Mouse (Mus musculus) lung, embryonic 16.5 days (tissue): ENCODE measurements at regions not wholly inside any gene's neighbourhood (a gene's known extent, or its start where the extent isn't known, plus 50 kb on each side); places are given as distances from the start of the nearest gene placed in this dataset.

Source experiments
- ATAC-seq: fragments of 200-750 bp; cut with Nextera tagmentation; 2 replicates; pipeline ENCODE4 v1.8.0; 2017; ENCODE audit warnings: low read depth, mild to moderate bottlenecking, moderate library complexity
- H3K27ac ChIP-seq: fragments of 300-500 bp; sonication (generic); 2 replicates; pipeline ENCODE4 v1.5.1; 2014; ENCODE audit warnings: mild to moderate bottlenecking, control low read depth, low read length
- H3K27me3 ChIP-seq: fragments of 300-500 bp; sonication (generic); 2 replicates; pipeline ENCODE4 v1.6.1; 2014; ENCODE audit warnings: low read depth, low read length, mixed read lengths; ENCODE audit not compliant: control insufficient read depth, insufficient read depth
- H3K36me3 ChIP-seq: fragments of 300-500 bp; sonication (generic); 2 replicates; pipeline ENCODE4 v1.6.1; 2014; ENCODE audit warnings: low read length; ENCODE audit not compliant: control insufficient read depth, insufficient read depth
- H3K4me1 ChIP-seq: fragments of 300-500 bp; sonication (generic); replicated peaks from 2 replicates; pipeline ENCODE4 v1.6.1; 2014; ENCODE audit warnings: low read length, mixed read lengths; ENCODE audit not compliant: control insufficient read depth, insufficient read depth
- H3K4me2 ChIP-seq: fragments of 300-500 bp; sonication (generic); 2 replicates; pipeline ENCODE4 v1.6.1; 2014; ENCODE audit warnings: low read depth, low read length, control low read depth
- H3K4me3 ChIP-seq: fragments of 300-500 bp; sonication (generic); 2 replicates; pipeline ENCODE4 v1.5.1; 2014; ENCODE audit warnings: mild to moderate bottlenecking, low read length, control low read depth
- H3K9ac ChIP-seq: fragments of 300-500 bp; sonication (generic); 2 replicates; pipeline ENCODE4 v1.6.1; 2014; ENCODE audit warnings: low read length, control low read depth
- H3K9me3 ChIP-seq: fragments of 300-500 bp; sonication (generic); 2 replicates; pipeline ENCODE4 v1.6.1; 2016; ENCODE audit warnings: low read length; ENCODE audit not compliant: control insufficient read depth
- WGBS: fragments of 180-500 bp; shearing (Covaris S2); extraction: QIAGEN DNeasy Blood & Tissue Kit; methylation state at CpG from one replicate; pipeline ENCODE4 v1.1.7; 2014; 5-methylcytosine and 5-hydroxymethylcytosine counted together

DNA sequence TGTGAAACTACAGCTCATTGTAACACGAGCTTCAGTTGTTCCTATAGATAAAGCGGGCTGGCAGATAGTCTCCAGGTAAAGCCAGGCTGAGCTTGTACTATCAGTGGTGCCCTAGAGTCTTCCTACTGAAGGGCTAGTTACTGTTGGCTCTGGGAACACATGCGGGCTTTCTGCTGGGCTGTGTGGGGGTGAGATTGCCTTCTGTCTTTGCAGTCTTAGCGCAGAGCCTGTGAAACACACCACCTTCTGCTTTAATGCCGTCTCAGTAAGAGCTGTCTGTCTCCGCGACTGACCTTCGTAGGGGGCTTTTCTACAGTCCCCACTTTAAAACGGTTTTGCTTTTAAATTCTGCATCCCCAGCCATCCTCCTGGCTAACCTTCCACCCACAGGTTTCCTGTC, 76.7 kb downstream of the Trim29 start:
- no peak overlapping the region for H3K27ac ChIP-seq
- H3K4me3 ChIP-seq = no peak overlapping the region
- no peak overlapping the region for H3K4me2 ChIP-seq
- H3K9ac ChIP-seq = no peak overlapping the region
- no peak for ATAC-seq
- no peaks in the 10 kb centered on the region for H3K27me3 ChIP-seq
- H3K4me1 ChIP-seq = no peaks in the 10 kb centered on the region
- H3K36me3 ChIP-seq = no peaks in the 10 kb centered on the region
- 56% methylated on average over 9 of the region's 9 CpGs for WGBS
- no peaks in the 10 kb centered on the region for H3K9me3 ChIP-seq

- H3K27ac ChIP-seq = no peak overlapping the region
- no peak for ATAC-seq
- H3K4me1 ChIP-seq = no peaks in the 10 kb centered on the region
Observed at GRCm38 (mm10) chr9:43389491-43390083, 78.9 kb downstream of the Trim29 start.

DNA sequence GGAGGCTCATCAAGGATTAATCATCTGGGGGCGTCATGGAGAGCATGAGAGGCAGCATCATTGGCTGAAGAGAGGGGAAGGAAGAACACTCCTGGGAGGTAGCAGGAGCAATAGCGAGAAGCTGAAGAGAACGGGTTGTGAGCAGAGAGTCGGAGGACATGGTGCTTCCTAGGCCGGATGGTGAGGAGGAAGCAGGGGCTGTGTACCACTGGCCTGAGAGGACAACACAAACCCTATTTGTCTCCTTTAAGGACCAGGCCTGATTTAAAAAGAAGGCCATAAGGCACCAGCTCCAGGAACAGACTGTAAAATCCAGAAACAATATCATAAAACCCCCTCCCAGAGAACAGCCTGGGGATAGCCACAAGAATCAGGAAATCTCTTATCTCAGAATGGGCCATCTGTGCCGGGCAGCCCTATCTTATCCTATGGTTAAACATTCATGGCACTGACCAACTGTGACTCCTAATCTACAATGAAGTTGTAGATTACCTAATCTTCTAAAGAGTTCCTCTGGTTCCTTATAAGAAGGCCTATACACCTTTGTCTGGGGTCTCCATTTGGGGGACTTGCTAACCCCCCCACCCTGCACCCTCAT, 81.9 kb downstream of the Trim29 start:
- Histone ChIP-seq H3K36me3 (no peaks in the 10 kb centered on the region), H3K27me3 (no peaks in the 10 kb centered on the region), H3K27ac (no peak overlapping the region), H3K4me3 (no peak overlapping the region), H3K9ac (no peak overlapping the region), H3K4me2 (no peak overlapping the region), H3K9me3 (peaks cover 3% of the 10 kb centered on the region), H3K4me1 (no peaks in the 10 kb centered on the region)
- no peak for ATAC-seq
- WGBS = 49% methylated on average over 6 of the region's 6 CpGs

More at GRCm38 (mm10) chr9:43389491-43390083, 78.9 kb downstream of the Trim29 start:
- Histone ChIP-seq H3K4me2 (no peak overlapping the region), H3K27me3 (no peaks in the 10 kb centered on the region), H3K4me3 (no peak overlapping the region), H3K36me3 (no peaks in the 10 kb centered on the region), H3K9me3 (peaks cover 3% of the 10 kb centered on the region), H3K9ac (no peak overlapping the region)
- WGBS = 52% methylated on average over 9 of the region's 9 CpGs

GRCm38 (mm10) chr9:43394204-43394603, 83.6 kb downstream of the Trim29 start:
- Histone ChIP-seq H3K9me3 (peaks cover 3% of the 10 kb centered on the region), H3K27me3 (no peaks in the 10 kb centered on the region), H3K36me3 (no peaks in the 10 kb centered on the region), H3K4me3 (no peak overlapping the region), H3K4me2 (no peak overlapping the region), H3K27ac (no peak overlapping the region), H3K9ac (no peak overlapping the region), H3K4me1 (no peaks in the 10 kb centered on the region)
- ATAC-seq = no peak
- WGBS = 39% methylated on average over 5 of the region's 5 CpGs

GRCm38 (mm10) chr9:43395209-43395608, 84.6 kb downstream of the Trim29 start:
- 27% methylated on average over 5 of the region's 5 CpGs for WGBS
- no peak for ATAC-seq
- no peak overlapping the region for H3K4me3 ChIP-seq

GRCm38 (mm10) chr9:43396566-43396965, 85.9 kb downstream of the Trim29 start:
- peaks cover 3% of the 10 kb centered on the region for H3K9me3 ChIP-seq
- H3K9ac ChIP-seq = no peak overlapping the region
- H3K27me3 ChIP-seq = no peaks in the 10 kb centered on the region
- no peak for ATAC-seq
- H3K36me3 ChIP-seq = no peaks in the 10 kb centered on the region
- no peaks in the 10 kb centered on the region for H3K4me1 ChIP-seq
- no peak overlapping the region for H3K4me3 ChIP-seq
- no peak overlapping the region for H3K27ac ChIP-seq
- H3K4me2 ChIP-seq = no peak overlapping the region

More at GRCm38 (mm10) chr9:43395209-43395608, 84.6 kb downstream of the Trim29 start:
- H3K27me3 ChIP-seq = no peaks in the 10 kb centered on the region
- H3K4me2 ChIP-seq = no peak overlapping the region
- H3K9ac ChIP-seq = no peak overlapping the region
- no peaks in the 10 kb centered on the region for H3K36me3 ChIP-seq
- H3K27ac ChIP-seq = no peak overlapping the region
- H3K4me1 ChIP-seq = no peaks in the 10 kb centered on the region
- peaks cover 3% of the 10 kb centered on the region for H3K9me3 ChIP-seq

DNA sequence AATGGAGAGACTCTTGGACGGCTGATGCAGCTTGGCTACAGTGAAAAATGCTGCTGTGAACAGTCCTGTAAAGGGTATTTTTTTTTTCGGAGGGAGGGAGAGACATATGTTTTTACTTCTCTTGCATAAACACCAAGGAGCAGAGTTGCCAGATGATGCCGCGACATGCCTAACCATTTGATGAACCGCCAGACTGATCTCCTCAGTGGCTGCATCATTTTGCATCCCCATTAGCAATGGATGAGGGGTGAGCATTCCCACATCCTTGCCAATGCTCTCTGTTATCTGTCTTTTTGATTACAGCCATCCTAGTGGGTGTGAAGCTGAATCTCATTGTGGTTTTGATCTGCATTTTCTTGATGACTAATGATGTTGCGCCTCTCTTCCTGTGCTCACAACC, 97.8 kb downstream of the Trim29 start:
- Histone ChIP-seq H3K27ac (no peak overlapping the region), H3K36me3 (no peaks in the 10 kb centered on the region), H3K27me3 (no peaks in the 10 kb centered on the region), H3K9me3 (no peaks in the 10 kb centered on the region), H3K4me2 (no peak overlapping the region), H3K4me1 (no peaks in the 10 kb centered on the region), H3K9ac (no peak overlapping the region), H3K4me3 (no peak overlapping the region)
- ATAC-seq = no peak
- WGBS = 46% methylated on average over 6 of the region's 6 CpGs

DNA sequence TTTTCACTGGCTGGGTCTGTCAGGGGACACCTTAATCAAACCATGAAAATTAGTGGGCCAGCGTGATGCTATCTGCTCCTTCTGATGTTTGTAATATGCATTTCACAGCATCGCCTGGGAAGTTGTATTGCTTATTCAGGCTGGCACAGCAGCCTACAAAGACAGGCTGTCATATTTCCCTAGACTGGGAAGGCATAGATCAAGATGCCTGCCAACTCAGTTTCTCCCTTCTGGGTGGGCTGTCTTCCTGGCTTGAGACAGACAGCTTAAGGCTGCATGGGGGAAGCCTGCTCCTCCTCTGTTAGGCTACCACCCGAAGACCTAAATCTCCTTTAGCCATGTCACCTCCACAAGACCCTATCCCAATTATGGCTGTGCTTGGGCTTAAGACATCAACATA, 101.8 kb downstream of the Trim29 start:
- no peaks in the 10 kb centered on the region for H3K4me1 ChIP-seq
- no peak overlapping the region for H3K4me3 ChIP-seq
- H3K36me3 ChIP-seq = no peaks in the 10 kb centered on the region
- ATAC-seq = no peak
- WGBS = 59% methylated on average over 3 of the region's 3 CpGs
- no peak overlapping the region for H3K4me2 ChIP-seq
- H3K9me3 ChIP-seq = no peaks in the 10 kb centered on the region
- H3K9ac ChIP-seq = no peak overlapping the region
- H3K27me3 ChIP-seq = no peaks in the 10 kb centered on the region
- no peak overlapping the region for H3K27ac ChIP-seq

- H3K4me2 ChIP-seq = no peak overlapping the region
- peaks cover 8% of the 10 kb centered on the region for H3K27me3 ChIP-seq
- H3K27ac ChIP-seq = no peak overlapping the region
- H3K4me3 ChIP-seq = no peak overlapping the region
- H3K9ac ChIP-seq = no peak overlapping the region
- ATAC-seq = no peak
- no peaks in the 10 kb centered on the region for H3K4me1 ChIP-seq
- WGBS = 16% methylated on average over 17 of the region's 17 CpGs
- H3K9me3 ChIP-seq = no peaks in the 10 kb centered on the region
- H3K36me3 ChIP-seq = no peaks in the 10 kb centered on the region
Observed at GRCm38 (mm10) chr9:43419993-43420715, 109.5 kb downstream of the Trim29 start.
